10 mouse cellular contexts compared by ENCODE assay signal in genomic region chr9:13645153-13645552, GRCm38 (mm10).
DNase-seq lines count a peak whose midpoint lies in the region; ATAC-seq lines count a peak whose summit lies in the region.
"Had no signal": no experiment of that assay in that cellular context is flagged by ENCODE, and none has a peak within 500 bp of the region (broad histone marks: within the 10 kb centered on the region; RNA-seq: fewer than 3 reads in every experiment).

No protein-coding gene starts in this region.

- H3K4me1 ChIP-seq in lung, embryonic 15.5 days: peaks cover 9% of the 10 kb centered on the region
- peaks cover 24% of the 10 kb centered on the region for H3K4me1 ChIP-seq in heart, embryonic 16.5 days (ENCODE audit: control insufficient read depth, insufficient read depth, low read length)
- H3K4me1 ChIP-seq in intestine, embryonic 16.5 days (ENCODE audit: control insufficient read depth, insufficient read depth, low read length): no peaks in the 10 kb centered on the region
- peaks cover 15% of the 10 kb centered on the region for H3K4me1 ChIP-seq in forebrain, embryonic 10.5 days
- H3K4me1 ChIP-seq in midbrain, embryonic 13.5 days (replicated peaks): 0 out of 2 replicates have a peak, but pooled peaks cover 8% of the 10 kb centered on the region

- peak; percentile 49; the same call in 1 of the 2 replicates for ATAC-seq in lung, embryonic 15.5 days (ENCODE audit: borderline replicate concordance, extremely low read depth, low FRiP score, low TSS enrichment)
- peak; percentile 77 for ATAC-seq in heart, embryonic 16.5 days (replicated peaks; ENCODE audit: extremely low read depth, insufficient read depth, low FRiP score)
- no peak for ATAC-seq in intestine, embryonic 16.5 days
- no peak for ATAC-seq in midbrain, embryonic 13.5 days

- H3K9ac ChIP-seq in lung, embryonic 15.5 days: no peak overlapping the region
- no peak overlapping the region for H3K9ac ChIP-seq in heart, embryonic 16.5 days (ENCODE audit: low read length)
- no peak overlapping the region for H3K9ac ChIP-seq in intestine, embryonic 16.5 days (ENCODE audit: low read depth, low read length)
- H3K9ac ChIP-seq in midbrain, embryonic 13.5 days (replicated peaks): no peak overlapping the region
- H3K9ac ChIP-seq: midbrain, embryonic 12.5 days had no signal

- no peak overlapping the region for H3K4me2 ChIP-seq in lung, embryonic 15.5 days
- H3K4me2 ChIP-seq in heart, embryonic 16.5 days (ENCODE audit: low read depth, low read length): peak overlapping the region; percentile 34
- H3K4me2 ChIP-seq in intestine, embryonic 16.5 days (ENCODE audit: low read depth, low read length): no peak overlapping the region
- no peak overlapping the region for H3K4me2 ChIP-seq in midbrain, embryonic 13.5 days (replicated peaks)
- H3K4me2 ChIP-seq: midbrain, embryonic 12.5 days had no signal

- no peak for DNase-seq in lung, postnatal 25 days (ENCODE audit: low spot score)
- peak; percentile 44 to 49 for DNase-seq in cerebellum, postnatal 10 days
- peak; percentile 41 for DNase-seq in mesoderm, embryonic 11.5 days (ENCODE audit: low read depth, low spot score)
- DNase-seq in forebrain, embryonic 10.5 days (ENCODE audit: extremely low spot score, low spot score): no peak

- H3K9me3 ChIP-seq in lung, embryonic 15.5 days: no peaks in the 10 kb centered on the region
- H3K9me3 ChIP-seq in heart, embryonic 16.5 days (replicated peaks; ENCODE audit: control insufficient read depth, low read length): no peaks in the 10 kb centered on the region
- H3K9me3 ChIP-seq in intestine, embryonic 16.5 days (ENCODE audit: control insufficient read depth, low read length): no peaks in the 10 kb centered on the region
- no peaks in the 10 kb centered on the region for H3K9me3 ChIP-seq in forebrain, embryonic 10.5 days
- no peaks in the 10 kb centered on the region for H3K9me3 ChIP-seq in midbrain, embryonic 13.5 days
- H3K9me3 ChIP-seq: midbrain, embryonic 12.5 days had no signal

- WGBS in lung, embryonic 15.5 days: 40% methylated on average over 5 of the region's 5 CpGs
- WGBS in heart, embryonic 16.5 days: 31% methylated on average over 5 of the region's 5 CpGs
- 51% methylated on average over 5 of the region's 5 CpGs for WGBS in intestine, embryonic 16.5 days
- WGBS in forebrain, embryonic 10.5 days: 74% methylated on average over 5 of the region's 5 CpGs
- 77% methylated on average over 5 of the region's 5 CpGs for WGBS in midbrain, embryonic 13.5 days

- H3K27me3 ChIP-seq in lung, embryonic 15.5 days: no peaks in the 10 kb centered on the region
- H3K27me3 ChIP-seq in heart, embryonic 16.5 days (ENCODE audit: control insufficient read depth, insufficient read depth, low read length): no peaks in the 10 kb centered on the region
- H3K27me3 ChIP-seq in intestine, embryonic 16.5 days (replicated peaks; ENCODE audit: control insufficient read depth, insufficient read depth, low read length): no peaks in the 10 kb centered on the region
- H3K27me3 ChIP-seq in forebrain, embryonic 10.5 days (ENCODE audit: poor library complexity, severe bottlenecking): no peaks in the 10 kb centered on the region
- no peaks in the 10 kb centered on the region for H3K27me3 ChIP-seq in midbrain, embryonic 13.5 days

- H3K36me3 ChIP-seq in lung, embryonic 15.5 days: no peaks in the 10 kb centered on the region
- no peaks in the 10 kb centered on the region for H3K36me3 ChIP-seq in heart, embryonic 16.5 days (ENCODE audit: control insufficient read depth, insufficient read depth)
- H3K36me3 ChIP-seq in intestine, embryonic 16.5 days (ENCODE audit: control insufficient read depth, insufficient read depth, low read length): no peaks in the 10 kb centered on the region
- no peaks in the 10 kb centered on the region for H3K36me3 ChIP-seq in forebrain, embryonic 10.5 days (replicated peaks)
- no peaks in the 10 kb centered on the region for H3K36me3 ChIP-seq in midbrain, embryonic 13.5 days
- H3K36me3 ChIP-seq: midbrain, embryonic 12.5 days had no signal

- peak overlapping the region; percentile 26; the same call in 1 of the 2 replicates for H3K27ac ChIP-seq in lung, embryonic 15.5 days
- peak overlapping the region; percentile 66 for H3K27ac ChIP-seq in heart, embryonic 16.5 days (ENCODE audit: low read length)
- no peak overlapping the region for H3K27ac ChIP-seq in intestine, embryonic 16.5 days (ENCODE audit: low read length)
- no peak overlapping the region for H3K27ac ChIP-seq in forebrain, embryonic 10.5 days
- no peak overlapping the region for H3K27ac ChIP-seq in midbrain, embryonic 13.5 days
- H3K27ac ChIP-seq: heart, adult 2 months; midbrain, embryonic 12.5 days had no signal

- H3K4me3 ChIP-seq in lung, embryonic 15.5 days: no peak overlapping the region
- H3K4me3 ChIP-seq in heart, embryonic 16.5 days (ENCODE audit: low read length): no peak overlapping the region
- H3K4me3 ChIP-seq in intestine, embryonic 16.5 days (ENCODE audit: low read length): no peak overlapping the region
- no peak overlapping the region for H3K4me3 ChIP-seq in forebrain, embryonic 10.5 days
- no peak overlapping the region for H3K4me3 ChIP-seq in midbrain, embryonic 13.5 days (replicated peaks)
- H3K4me3 ChIP-seq: heart, adult 2 months; midbrain, embryonic 12.5 days had no signal

Comparison
In these comparisons a context has a peak if more than half of its experiments do, and no peak if none do; other contexts are left out.
1. ATAC-seq: peak in lung, embryonic 15.5 days (single experiment) and heart, embryonic 16.5 days (single experiment); none in intestine, embryonic 16.5 days (single experiment) and midbrain, embryonic 13.5 days (single experiment).
2. H3K27ac ChIP-seq: peak in lung, embryonic 15.5 days (single experiment) and heart, embryonic 16.5 days (single experiment); none in intestine, embryonic 16.5 days (single experiment), forebrain, embryonic 10.5 days (single experiment) and midbrain, embryonic 13.5 days (single experiment).
3. DNase-seq: peak in cerebellum, postnatal 10 days (2 of 2) and mesoderm, embryonic 11.5 days (single experiment); none in lung, postnatal 25 days (single experiment) and forebrain, embryonic 10.5 days (single experiment).